Mouse (Mus musculus): Measurements from ENCODE around the gene Ankrd63.

The Ankrd63 gene

DNA sequence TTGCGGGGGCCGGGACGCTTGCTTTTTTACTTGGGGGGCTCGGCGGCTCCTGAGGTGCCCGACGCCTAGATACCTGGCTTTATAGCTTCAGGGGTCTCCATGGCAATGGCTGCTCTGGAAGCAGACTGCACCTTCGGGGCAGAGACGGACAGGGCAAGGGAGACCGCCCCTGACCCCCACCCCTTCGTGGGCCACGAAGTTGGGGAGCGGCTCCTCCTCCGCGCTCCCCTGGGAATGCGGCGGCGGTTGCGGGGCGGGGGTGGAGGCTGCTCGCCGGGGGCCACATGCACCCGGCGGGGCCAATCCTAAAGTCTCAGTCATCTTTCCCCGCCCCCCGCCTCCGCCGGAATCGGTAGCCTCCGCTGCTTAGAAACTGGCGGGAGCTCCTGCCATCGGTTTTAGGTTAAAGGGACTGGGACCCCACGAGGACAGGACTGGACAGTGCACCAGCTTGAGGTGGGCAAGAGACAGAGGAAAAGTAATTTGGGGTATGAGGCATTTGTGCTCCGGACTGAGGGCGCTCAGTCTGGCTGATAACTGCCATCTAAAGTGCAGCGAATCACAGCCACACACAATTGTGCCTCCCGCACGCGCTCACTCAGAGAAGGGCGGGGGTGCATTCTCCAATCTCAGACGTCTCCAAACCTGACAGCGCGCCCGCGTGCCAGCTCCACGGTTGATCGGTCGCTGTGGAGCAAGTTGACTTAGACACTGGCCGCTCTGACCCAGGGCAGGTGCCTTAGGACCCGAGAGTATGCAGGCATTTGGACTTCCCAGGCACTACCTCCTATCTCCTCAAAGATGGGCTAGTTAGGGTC, at the start of gene Ankrd63:
TSS of gene Ankrd63 (minus strand) at position 51 of the 818 bp plus-strand sequence.
- in situ Hi-C loops (cut with MboI, MseI), result loop anchor here (25.0 kb wide), 1 partner anchor 1633 kb away; no protein-coding TSS in a partner anchor

DNA sequence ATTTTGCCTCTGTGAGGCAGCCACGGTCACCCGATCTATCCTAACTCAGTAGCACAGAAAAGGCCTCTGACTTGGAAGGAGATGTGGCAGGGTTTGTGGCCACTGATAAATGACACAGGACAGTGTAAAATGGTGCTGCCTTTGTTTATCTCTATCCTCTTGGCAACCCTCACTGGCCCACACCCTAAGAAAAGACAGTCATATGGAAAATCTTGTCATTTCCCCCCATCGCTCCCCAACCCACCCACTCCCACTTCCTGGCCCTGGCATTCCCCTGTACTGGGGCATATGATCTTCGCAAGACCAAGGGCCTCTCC, 49.0 kb upstream of the Ankrd63 start:
- in situ Hi-C loops (cut with MboI, MseI), result no loop called here

DNA sequence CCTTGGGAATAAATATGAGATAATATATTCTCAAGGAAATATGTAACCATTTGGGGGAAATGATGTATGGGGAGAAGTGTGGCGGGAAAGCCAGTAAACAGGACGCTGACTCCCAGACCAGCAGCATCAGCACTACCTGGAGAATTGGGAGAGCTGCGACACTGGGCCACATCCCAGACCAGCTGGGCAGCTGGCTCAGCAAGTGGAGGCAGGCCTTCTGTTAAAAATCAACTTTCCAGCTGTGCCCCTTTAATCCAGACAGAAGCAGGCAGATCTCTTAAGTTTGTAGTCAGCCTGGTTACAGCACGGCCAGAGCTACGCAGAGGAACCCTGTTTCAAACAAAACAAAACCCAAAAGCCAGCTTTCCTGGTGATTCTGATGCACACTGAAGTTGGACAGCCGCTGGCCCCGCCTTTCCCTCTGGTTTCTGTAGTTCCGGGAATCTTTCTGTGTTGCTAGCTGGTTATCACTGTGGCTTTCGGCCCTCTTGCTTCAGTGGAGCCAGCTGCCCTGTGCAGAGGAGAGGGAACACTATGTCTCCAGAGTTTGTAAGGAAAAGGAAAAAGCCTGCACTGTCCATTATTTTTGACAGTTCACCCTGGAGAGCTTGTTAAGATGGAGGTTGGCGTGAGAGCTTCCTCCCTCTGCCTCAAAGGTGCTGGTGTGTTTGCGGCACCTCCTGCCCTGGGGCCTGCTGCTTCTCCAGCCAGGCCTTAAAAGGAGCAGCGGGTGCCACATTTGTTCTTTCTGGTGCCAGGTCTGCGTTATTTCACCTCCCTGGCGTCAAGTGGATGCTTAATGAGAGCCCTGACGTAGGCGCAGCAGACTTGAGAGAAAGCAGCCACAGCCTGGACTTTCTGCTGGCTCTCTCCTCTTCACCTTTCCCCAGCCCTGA, 48.4 kb upstream of the Ankrd63 start:
- in situ Hi-C loops (cut with MboI, MseI), result no loop called here

DNA sequence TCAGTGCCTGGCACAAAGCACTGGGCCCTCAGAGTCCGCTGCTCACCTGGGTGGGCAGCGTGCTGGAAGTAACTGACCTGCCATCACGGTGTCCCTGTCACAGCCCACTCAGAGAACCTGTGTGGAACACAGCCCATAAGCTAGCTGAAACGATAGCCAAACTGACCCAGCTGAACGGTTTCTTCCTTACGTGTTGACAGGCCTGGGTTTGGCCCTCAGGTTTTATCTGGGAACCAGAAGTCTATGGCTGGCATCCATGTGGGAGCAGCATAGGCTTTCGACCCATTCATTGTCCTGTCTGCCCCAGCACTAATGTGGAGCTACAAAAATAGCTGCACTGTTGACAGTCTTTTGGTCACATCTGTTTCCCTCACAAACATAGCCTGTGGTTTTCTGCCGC, 46.7 kb upstream of the Ankrd63 start:
- in situ Hi-C loops (cut with MboI, MseI), result no loop called here

DNA sequence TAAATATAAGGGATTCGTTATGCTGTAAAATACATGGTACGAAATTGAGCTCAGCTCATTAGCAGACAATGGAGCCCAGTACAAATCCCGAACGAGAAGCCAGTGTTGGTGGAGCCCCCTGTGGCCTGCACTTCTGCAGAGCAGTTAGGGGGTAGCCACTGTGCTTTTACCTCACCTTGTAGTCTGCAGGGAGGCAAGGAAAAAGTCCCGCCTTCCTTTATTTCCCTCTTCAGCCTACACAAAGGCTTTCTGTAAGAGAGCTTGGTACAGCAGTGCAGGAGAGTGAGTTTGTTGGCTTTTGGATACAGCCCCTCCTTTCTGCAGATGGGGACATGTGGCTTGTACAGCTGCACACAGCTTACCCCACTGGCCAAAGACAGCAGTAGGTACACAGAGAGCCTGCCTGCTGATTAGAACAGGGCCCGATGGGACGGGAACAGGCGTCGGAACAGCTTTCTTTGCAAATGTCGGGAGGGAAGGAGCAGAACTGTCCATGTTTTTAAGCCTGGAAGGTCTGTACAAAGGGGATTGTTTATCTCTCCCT, 45.6 kb upstream of the Ankrd63 start:
- in situ Hi-C loops (cut with MboI, MseI), result no loop called here

DNA sequence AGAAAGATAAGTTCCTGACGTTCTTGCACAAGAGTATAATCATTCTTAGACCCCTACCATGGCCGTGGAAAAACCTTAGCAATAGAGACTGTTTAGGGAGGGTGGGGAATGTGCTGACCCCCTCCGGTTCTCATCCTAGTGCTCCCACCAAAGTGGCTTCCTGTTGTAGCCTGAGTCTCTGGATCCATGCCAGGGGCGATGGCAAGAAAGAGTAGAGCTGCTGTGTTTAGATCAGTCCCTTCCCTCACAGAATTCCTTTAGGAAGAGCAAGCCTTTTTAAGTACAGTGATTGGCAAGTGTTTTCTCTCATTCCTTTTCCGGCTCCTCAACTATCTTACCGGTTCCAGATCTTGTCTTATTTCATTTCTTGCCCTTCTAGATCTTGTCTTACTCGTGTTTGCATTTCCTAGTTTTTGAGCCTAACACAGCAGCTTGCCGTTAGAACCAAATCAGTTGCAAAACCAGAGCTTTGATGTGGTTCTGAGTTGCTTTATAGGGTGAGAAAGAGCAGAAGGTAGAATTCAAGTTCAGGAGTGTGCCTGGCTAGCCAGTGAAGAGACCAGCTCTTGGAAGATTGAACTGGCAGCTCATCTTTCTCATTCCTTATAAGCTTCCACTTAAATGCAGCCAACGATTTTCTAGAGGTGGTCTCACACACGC, 43.7 kb upstream of the Ankrd63 start:
- in situ Hi-C loops (cut with MboI, MseI), result no loop called here

DNA sequence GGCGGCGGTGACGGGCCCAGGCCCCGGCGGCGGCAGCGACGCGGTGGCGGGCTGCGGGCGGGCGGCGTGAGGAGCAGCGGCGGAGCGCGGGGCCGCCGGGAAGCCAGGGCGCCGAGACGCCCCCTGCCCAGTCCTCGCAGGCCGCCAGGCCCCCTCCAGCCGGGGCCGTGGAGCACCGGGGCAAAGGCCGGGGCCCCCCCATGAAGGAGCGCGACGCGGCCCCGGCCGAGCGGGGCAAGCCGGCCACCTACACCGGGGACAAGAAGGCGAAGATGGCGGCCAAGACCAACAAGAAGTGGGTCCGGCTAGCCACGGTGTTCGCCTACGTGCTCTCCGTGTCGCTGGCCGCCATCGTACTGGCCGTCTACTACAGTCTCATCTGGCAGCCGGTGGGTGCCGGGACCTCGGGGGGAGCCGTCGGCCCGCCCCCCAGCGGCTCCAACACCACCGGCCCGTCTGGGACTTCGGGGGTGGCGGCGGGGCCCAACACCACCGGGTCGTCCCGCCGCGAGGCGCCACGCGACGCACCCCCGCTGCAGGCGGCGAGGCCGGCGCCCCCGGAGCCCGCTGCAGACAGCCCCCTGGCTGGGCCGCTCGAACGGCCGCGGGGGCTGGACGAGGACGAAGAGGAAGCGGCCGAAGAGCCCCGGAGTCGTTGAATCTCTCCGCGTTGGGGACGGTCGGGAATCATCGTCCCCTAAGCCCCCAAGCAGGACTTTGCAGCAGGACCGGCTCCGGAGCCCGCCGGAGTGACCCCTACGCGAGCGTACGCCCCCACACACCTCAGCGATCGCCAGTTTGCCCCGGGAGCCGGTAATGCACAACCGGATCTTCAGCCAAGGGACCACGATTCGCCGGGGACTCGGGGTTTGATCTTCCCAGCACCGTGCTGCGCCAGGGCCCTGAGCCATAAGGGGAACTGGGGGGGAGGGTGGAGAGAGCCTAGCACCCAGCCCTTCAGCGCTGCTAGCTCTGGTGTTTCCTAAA, 42.4 kb upstream of the Ankrd63 start:
- in situ Hi-C loops (cut with MboI, MseI), result no loop called here

DNA sequence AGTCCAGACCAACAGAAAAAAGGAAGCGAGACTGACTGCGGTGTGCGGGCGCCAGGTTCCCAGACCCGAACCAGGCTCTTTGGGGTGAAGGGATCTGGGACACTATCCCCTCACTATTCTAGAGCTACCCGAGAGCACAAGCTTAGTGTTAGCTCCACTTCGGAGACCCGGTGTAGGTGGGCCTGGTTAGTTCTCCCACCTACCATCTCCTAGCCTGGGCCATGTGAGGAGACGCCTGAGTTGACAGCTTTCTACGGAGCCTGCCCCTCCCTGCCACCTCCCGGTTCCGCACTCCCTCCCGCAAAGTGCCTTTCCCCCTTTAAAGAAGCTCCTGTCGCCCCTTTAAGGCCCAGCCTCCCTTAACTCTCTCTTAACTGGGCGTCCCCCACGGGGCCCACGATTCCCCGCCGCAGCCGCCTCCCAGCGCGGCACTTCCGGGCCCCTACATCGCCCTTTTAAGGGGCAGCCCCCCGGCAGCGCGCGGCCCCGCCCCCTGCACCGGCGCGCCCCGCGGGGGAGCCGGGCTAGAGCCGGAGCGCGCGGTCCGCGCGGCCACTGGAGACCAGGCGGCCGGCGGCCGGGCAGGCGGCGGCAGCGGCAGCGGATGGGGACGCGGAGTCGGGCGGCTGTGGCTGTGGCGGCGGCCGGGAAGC, 41.6 kb upstream of the Ankrd63 start, which contains the start of gene Inafm2:
TSS of gene Inafm2 (plus strand) at position 527 of the 653 bp plus-strand sequence.
- in situ Hi-C loops (cut with MboI, MseI), result no loop called here

DNA sequence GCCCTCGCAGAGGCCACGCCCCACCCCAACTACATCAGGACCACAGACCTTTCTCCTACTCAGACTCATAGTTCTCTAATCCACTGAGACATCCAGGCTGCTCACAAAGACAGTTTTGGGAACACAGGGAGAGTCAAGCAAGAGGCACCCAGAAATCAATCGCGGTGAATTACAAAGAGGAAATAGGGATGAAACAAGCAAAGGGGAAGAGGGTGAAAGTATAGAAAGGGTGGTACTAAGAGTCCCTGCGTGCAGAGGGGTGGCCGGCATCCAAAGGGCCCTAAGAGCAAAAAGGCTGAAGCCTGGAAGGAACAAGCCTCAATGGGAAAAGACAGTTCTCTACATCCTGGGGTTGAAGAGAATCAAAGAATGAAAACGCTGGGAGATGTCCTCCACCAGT, 40.9 kb upstream of the Ankrd63 start:
- in situ Hi-C loops (cut with MboI, MseI), result no loop called here

DNA sequence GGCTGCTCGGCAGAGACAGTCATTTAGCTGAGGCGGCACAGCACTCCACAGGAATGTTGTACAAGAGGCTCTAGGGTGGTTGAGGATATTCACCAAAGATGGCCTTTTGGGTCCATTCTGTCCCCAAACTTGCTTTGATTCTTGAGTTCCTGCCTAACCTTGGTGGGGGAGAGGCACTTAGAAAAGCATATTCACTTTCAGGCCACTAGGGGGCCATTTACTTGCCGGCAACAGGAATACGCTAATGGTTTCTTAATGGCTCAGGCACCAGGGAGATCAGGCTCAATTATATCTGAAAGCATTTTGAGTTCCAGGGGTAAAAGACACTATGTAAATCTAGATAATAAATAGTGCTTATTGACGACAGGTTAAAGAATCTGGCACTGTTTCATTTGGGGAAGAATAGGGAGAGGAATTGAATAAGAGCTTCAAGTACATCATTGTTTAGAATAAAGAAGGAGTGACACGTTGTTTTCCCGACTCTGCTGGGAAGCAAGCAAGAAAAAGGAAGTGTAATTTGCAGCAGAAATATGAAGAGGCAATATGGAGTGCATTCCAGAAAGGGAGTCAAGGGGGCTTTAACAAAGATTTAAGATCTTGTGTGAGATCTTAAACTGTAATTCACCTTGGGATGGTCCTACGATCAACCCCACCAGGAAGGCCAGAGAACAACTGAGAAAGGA, 39.6 kb upstream of the Ankrd63 start:
- in situ Hi-C loops (cut with MboI, MseI), result no loop called here

DNA sequence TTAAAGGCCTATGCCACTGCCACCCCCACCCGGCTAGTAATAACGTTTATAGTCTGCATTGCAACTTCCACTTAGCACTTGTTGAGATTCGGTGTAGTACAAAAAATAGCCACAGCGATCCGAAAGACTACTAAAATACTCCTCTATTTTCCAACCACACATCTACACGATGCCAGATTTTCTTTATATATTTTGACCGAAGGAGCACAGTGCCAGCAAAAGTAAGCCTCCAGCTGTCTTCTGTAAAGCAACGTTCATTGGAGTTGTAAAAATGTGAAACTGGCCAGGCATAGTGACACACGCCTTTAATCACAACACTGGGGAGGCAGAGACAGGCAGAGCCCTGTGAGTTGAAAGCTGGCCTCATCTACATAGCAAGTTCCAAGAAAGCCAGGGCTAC, 37.4 kb upstream of the Ankrd63 start:
- in situ Hi-C loops (cut with MboI, MseI), result no loop called here

DNA sequence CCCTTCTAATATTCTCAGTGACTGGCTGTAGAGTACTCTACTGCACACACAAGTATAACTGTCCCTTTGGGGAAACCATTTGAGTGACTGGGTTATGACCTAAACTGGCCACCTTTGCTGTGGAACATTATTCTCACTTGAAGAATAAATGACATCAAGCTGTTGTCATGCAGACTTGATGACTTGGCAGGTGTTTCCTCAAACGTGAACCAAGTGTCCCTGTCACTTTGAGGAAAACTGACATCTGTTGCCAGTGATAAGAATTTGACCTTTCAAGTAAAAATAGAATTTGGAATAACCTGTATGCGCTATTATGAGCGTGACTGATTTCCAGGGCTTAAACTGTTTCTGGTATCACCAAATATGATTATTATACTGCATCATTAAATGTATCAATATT, 36.6 kb upstream of the Ankrd63 start:
- in situ Hi-C loops (cut with MboI, MseI), result no loop called here

DNA sequence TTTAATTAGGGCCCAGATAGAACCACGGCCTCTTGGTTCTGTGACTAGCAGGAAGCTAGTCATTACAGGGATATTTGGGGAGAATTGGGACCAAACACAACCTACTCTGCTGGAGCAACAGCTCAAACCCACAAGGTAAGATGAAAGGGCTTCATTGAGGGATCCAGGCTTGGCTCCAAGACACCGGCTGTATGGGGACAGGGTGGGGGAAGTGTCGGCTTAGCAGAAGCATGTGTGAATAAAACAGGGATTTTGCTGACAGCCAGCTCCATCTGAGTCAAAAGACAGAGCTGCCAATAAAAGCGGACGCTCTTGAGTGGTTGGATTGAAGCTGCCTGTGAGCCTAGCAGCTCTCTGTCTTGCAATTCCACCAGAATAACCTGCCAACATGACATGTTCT, 29.6 kb upstream of the Ankrd63 start:
- in situ Hi-C loops (cut with MboI, MseI), result no loop called here

DNA sequence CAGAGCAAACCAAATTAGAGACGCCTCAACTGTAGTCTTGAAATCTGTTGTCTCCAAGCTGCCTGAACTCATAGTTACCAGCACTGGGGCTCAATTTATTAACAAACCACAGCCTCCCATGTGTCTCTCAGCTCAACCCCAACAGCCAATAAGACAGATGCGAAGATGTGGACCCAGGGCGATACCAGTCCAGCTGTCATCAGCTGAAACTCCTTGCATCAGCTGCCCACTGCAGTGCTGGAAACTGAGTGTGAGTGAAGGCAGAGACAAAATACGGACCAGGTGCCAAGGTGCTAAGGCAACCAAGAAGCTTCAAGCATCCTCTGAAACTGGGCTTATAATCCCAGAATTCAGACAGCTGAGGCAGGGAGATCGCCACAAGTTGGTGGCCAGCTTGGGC, 28.2 kb upstream of the Ankrd63 start:
- in situ Hi-C loops (cut with MboI, MseI), result no loop called here

DNA sequence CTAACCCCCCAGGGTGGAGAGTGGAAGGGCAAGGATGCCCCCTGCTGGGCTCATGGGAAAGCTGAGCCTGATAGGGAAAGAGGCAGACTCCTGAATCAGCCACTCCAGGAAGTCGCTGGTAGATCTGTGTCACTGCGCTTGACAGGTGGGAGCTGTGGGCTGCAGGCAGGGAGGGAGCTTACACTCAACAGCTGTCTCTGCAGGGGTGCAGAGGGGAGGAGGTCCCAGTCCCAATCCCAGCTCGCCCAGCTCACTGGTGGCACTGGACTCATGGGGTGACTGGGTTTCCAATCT, 26.8 kb upstream of the Ankrd63 start:
- in situ Hi-C loops (cut with MboI, MseI), result no loop called here

DNA sequence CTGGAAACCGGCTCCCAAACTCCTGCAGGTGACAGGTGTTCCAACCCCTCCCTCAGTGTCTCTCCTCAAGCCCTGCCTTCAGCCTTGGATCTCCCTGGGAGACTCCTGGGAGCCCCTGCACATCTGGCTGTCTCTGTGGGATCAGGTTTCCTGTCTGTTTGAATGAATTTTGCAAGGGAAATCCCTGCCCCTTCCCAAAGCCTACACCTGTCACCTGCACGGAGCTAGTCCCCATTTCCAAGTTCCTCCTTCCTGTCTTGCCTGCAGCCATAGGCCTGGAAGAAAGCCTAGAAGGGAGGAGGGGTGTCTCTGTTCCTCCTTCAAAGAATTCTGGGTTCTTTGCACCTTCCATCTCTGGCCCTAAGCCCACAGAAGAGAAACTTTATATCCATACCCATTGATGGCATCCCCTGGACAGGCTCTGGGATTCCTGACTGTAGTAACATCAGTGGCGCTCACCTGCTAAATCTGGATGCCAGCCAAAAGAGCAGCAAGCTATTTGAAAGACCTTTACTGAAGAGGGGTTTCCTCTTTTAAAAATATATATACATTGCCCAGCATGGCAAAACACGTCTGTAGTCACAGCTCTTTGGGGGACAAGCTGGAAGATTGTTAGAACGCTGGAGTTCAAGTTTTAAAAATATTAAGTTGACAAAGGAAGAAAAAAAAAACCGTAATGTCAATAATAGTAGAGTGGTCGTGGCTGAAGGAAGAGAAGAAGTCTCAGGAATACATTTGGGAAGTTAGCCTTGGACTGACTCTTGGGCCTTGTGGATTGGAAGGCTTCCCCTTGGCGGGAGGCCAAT, 26.3 kb upstream of the Ankrd63 start:
- in situ Hi-C loops (cut with MboI, MseI), result no loop called here

DNA sequence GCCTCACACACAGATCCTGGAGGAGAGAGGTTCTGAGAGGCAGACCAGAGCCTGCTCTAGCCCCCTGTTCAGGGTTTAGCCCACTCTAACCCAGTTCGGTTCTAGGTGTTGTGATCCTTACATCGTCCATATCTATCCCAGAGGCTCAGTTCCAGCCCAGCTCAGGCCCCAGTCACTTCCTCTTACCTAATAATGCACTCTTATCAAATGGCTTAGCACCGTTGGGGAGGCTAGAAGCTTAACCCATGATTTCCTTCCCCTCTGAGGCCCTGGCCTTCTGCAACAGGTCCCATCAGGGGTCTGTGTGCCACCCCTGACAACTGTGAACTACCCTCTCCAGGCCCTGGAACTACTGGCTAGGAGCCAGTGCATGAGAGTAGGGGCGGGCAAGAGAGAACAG, 25.4 kb upstream of the Ankrd63 start:
- in situ Hi-C loops (cut with MboI, MseI), result no loop called here

DNA sequence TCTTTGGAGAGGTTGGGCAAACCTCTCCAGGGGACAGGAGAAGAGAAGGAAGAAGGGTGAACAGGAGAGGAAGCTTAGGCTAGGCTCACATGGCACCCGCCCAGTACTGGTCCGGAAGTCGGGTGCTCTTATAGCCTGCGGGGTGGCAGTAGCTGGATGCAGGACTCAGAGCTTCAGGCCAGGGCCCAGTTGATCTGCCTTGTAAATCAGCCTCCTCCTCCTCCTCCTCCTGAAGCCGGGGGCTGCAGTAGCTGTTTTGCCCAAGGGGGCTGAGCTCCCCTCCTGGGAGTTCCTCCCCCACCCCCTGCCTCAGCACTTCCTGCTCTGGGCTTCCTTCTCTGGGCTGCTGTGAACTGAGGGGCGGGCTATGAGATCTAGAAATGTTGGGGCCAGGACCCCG, 24.6 kb upstream of the Ankrd63 start, which contains the start of gene Plcb2:
TSS of gene Plcb2 (minus strand) at position 102 of the 400 bp plus-strand sequence.
- in situ Hi-C loops (cut with MboI, MseI), result no loop called here

DNA sequence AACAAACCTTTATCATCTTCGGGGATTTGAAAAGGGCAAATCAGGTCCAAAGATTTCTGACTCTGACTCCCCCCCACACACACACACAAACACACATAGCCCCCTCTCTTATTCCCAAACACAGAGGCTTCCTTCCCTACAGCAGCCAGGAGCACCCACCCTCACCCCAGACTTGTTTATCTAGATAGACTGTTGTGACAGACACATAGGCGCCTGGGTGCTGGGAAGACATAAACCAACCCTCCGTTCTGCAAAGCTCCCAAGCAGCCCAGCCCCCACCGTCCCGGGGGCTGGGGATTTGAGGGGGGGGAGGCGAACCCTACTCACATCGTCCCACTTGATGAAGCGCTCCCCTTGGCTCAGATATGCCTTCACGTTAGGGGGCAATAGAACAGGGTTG, 24.1 kb upstream of the Ankrd63 start:
- in situ Hi-C loops (cut with MboI, MseI), result no loop called here

Data from T-helper 2 cell (primary cell).